Mouse (Mus musculus) gastrocnemius, postnatal 4 days (tissue): ENCODE data around the gene Pik3r2. TPM values are rescaled to one million over a fixed set of nuclear protein-coding genes. Genes with fewer than 3 reads are reported as not detected.

ENCODE experiments used
- DNase-seq, 2 experiments: peaks; one replicate each; pipeline ENCODE4 v3.0.0; 2021 to 2022; ENCODE audit warnings: low spot score in 2 of 2, mixed read lengths in 2 of 2
- total RNA-seq, 2 experiments: library from RNA; stranded (reverse); gene quantifications; 2 replicates each; pipeline ENCODE4 v1.2.3; 2021

Pik3r2 gene
- total RNA-seq, 2 experiments from 2014 or later, result 65.2 to 73.0 TPM

GRCm38 (mm10) chr8:70802786-70803510, 26.4 kb upstream of the Pik3r2 start:
- DNase-seq, result no peak

- no peak for DNase-seq
Measured at GRCm38 (mm10) chr8:70801830-70802229, 25.3 kb upstream of the Pik3r2 start.

GRCm38 (mm10) chr8:70801156-70801555, 24.6 kb upstream of the Pik3r2 start:
- no peak for DNase-seq

GRCm38 (mm10) chr8:70800648-70801047, 24.1 kb upstream of the Pik3r2 start:
- no peak for DNase-seq

- DNase-seq, result no peak
Measured at GRCm38 (mm10) chr8:70798281-70798680, 21.8 kb upstream of the Pik3r2 start.

- peak in 1 of 2 experiments; percentile 78 for DNase-seq
Measured at GRCm38 (mm10) chr8:70797081-70798070, 20.9 kb upstream of the Pik3r2 start.

- DNase-seq, result no peak
Measured at GRCm38 (mm10) chr8:70796403-70797080, 20.0 kb upstream of the Pik3r2 start.

GRCm38 (mm10) chr8:70795370-70795769, 18.9 kb upstream of the Pik3r2 start:
- DNase-seq, result no peak

- no peak for DNase-seq
Measured at GRCm38 (mm10) chr8:70794215-70794614, 17.7 kb upstream of the Pik3r2 start.

- DNase-seq, result no peak
Measured at GRCm38 (mm10) chr8:70792700-70793099, 16.2 kb upstream of the Pik3r2 start.

- DNase-seq, result peak; percentile 96
Measured at GRCm38 (mm10) chr8:70791975-70792691, 15.6 kb upstream of the Pik3r2 start.

- DNase-seq, result no peak
Measured at GRCm38 (mm10) chr8:70791294-70791701, 14.8 kb upstream of the Pik3r2 start.

- DNase-seq, result no peak
Measured at GRCm38 (mm10) chr8:70790846-70791245, 14.3 kb upstream of the Pik3r2 start.

- DNase-seq, result no peak
Measured at GRCm38 (mm10) chr8:70789046-70789445, 12.5 kb upstream of the Pik3r2 start.

GRCm38 (mm10) chr8:70787941-70788667, 11.6 kb upstream of the Pik3r2 start:
- DNase-seq, result peak in 1 of 2 experiments; percentile 14

- no peak for DNase-seq
Measured at GRCm38 (mm10) chr8:70787051-70787445, 10.5 kb upstream of the Pik3r2 start.

- no peak for DNase-seq
Measured at GRCm38 (mm10) chr8:70786291-70787050, 10.0 kb upstream of the Pik3r2 start.

- no peak for DNase-seq
Measured at GRCm38 (mm10) chr8:70780093-70780492, 3.6 kb upstream of the Pik3r2 start.

- DNase-seq, result peak in 1 of 2 experiments; percentile 37
Measured at GRCm38 (mm10) chr8:70775851-70776495, 540 bp downstream of the Pik3r2 start.
